Mouse (Mus musculus) intestine, postnatal 0 days (tissue): ENCODE measurements around the gene Adi1. TPM values are rescaled to one million over a fixed set of nuclear protein-coding genes. Genes with fewer than 3 reads are reported as not detected.

ENCODE experiments used
- ATAC-seq: fragments of 200-750 bp; cut with Nextera tagmentation; 2 replicates; pipeline ENCODE4 v1.8.0; 2017; ENCODE audit warnings: mild to moderate bottlenecking, moderate TSS enrichment, moderate library complexity
- H3K27ac ChIP-seq: fragments of 300-500 bp; sonication (generic); 2 replicates; pipeline ENCODE4 v1.5.1; 2014; ENCODE audit warnings: mild to moderate bottlenecking, low read depth, low read length, moderate library complexity
- H3K27me3 ChIP-seq: fragments of 300-500 bp; sonication (generic); replicated peaks from 2 replicates; pipeline ENCODE4 v1.6.1; 2014; ENCODE audit warnings: low read length, mixed read lengths; ENCODE audit not compliant: control insufficient read depth, insufficient read depth
- H3K36me3 ChIP-seq: fragments of 300-500 bp; sonication (generic); 2 replicates; pipeline ENCODE4 v1.6.1; 2014; ENCODE audit warnings: mild to moderate bottlenecking, moderate library complexity; ENCODE audit not compliant: control insufficient read depth, insufficient read depth
- H3K4me1 ChIP-seq: fragments of 300-500 bp; sonication (generic); replicated peaks from 2 replicates; pipeline ENCODE4 v1.6.1; 2014; ENCODE audit warnings: antibody characterized with exemption, low read length, mixed read lengths; ENCODE audit not compliant: control insufficient read depth, insufficient read depth
- H3K4me2 ChIP-seq: fragments of 300-500 bp; sonication (generic); replicated peaks from 2 replicates; pipeline ENCODE4 v1.6.1; 2014; ENCODE audit warnings: low read depth, mild to moderate bottlenecking, moderate library complexity
- H3K4me3 ChIP-seq: fragments of 300-500 bp; sonication (generic); 2 replicates; pipeline ENCODE4 v1.5.1; 2014; ENCODE audit warnings: low read depth, low read length
- H3K9ac ChIP-seq: fragments of 300-500 bp; sonication (generic); 2 replicates; pipeline ENCODE4 v1.6.1; 2014; ENCODE audit warnings: mild to moderate bottlenecking, low read depth, low read length
- H3K9me3 ChIP-seq: fragments of 300-500 bp; sonication (generic); 2 replicates; pipeline ENCODE4 v1.6.1; 2016; ENCODE audit warnings: mixed run types; ENCODE audit not compliant: control insufficient read depth
- CTCF ChIP-seq: sonication (generic); IDR thresholded peaks from 2 replicates; pipeline ENCODE4 v1.5.1; 2016; ENCODE audit warnings: low read depth, mild to moderate bottlenecking, control low read depth, antibody characterized with exemption, moderate library complexity
- WGBS: fragments of 180-500 bp; shearing (Covaris S2); extraction: QIAGEN DNeasy Blood & Tissue Kit; methylation state at CpG from one replicate; pipeline ENCODE4 v1.1.7; 2014; 5-methylcytosine and 5-hydroxymethylcytosine counted together
- polyA plus RNA-seq: library from polyadenylated mRNA; unstranded; fragments of >200 nt; fragmentation: Nextera tagmentation; extraction: Ambion mirVana; gene quantifications from 2 replicates; pipeline ENCODE4 v1.2.1, GENCODE M21; 2015

Gene Adi1
- polyA plus RNA-seq, 1 experiment from 2014 or later: 85.9 TPM

- Histone ChIP-seq H3K27ac (no peak overlapping the region), H3K9me3 (no peaks in the 10 kb centered on the region), H3K27me3 (no peaks in the 10 kb centered on the region), H3K9ac (no peak overlapping the region), H3K4me1 (no peaks in the 10 kb centered on the region), H3K4me3 (no peak overlapping the region), H3K36me3 (peaks cover 34% of the 10 kb centered on the region; the same call in 1 of the 2 replicates), H3K4me2 (no peak overlapping the region)
- 36% methylated on average over 12 of the region's 12 CpGs for WGBS
- no peak for ATAC-seq
- peak; percentile 26 for TF ChIP-seq CTCF
These were observed 29.4 kb downstream of the Adi1 start for GRCm38 (mm10) chr12:28704381-28704780.

- no peak for ATAC-seq
- Histone ChIP-seq H3K4me2 (no peak overlapping the region), H3K27ac (no peak overlapping the region), H3K4me1 (no peaks in the 10 kb centered on the region), H3K4me3 (no peak overlapping the region), H3K9ac (no peak overlapping the region), H3K9me3 (no peaks in the 10 kb centered on the region), H3K27me3 (no peaks in the 10 kb centered on the region), H3K36me3 (peaks cover 42% of the 10 kb centered on the region)
- 85% methylated on average over 6 of the region's 6 CpGs for WGBS
- TF ChIP-seq CTCF: no peak
These were observed 30.2 kb downstream of the Adi1 start for GRCm38 (mm10) chr12:28705204-28705603.

GRCm38 (mm10) chr12:28708154-28708553 lies 33.1 kb downstream of the Adi1 start:
- H3K9me3 ChIP-seq: no peaks in the 10 kb centered on the region
- WGBS: 86% methylated on average over 4 of the region's 4 CpGs
- no peak overlapping the region for H3K4me2 ChIP-seq
- no peaks in the 10 kb centered on the region for H3K27me3 ChIP-seq
- ATAC-seq: no peak
- no peak for TF ChIP-seq CTCF
- H3K4me1 ChIP-seq: no peaks in the 10 kb centered on the region
- H3K9ac ChIP-seq: no peak overlapping the region
- no peak overlapping the region for H3K4me3 ChIP-seq
- no peak overlapping the region for H3K27ac ChIP-seq
- H3K36me3 ChIP-seq: peaks cover 62% of the 10 kb centered on the region

- 85% methylated on average over 22 of the region's 22 CpGs for WGBS
- ATAC-seq: no peak
- H3K36me3 ChIP-seq: peaks cover 58% of the 10 kb centered on the region
- H3K9ac ChIP-seq: no peak overlapping the region
- no peaks in the 10 kb centered on the region for H3K4me1 ChIP-seq
- no peaks in the 10 kb centered on the region for H3K27me3 ChIP-seq
- no peak overlapping the region for H3K27ac ChIP-seq
- no peaks in the 10 kb centered on the region for H3K9me3 ChIP-seq
- no peak overlapping the region for H3K4me2 ChIP-seq
- no peak overlapping the region for H3K4me3 ChIP-seq
- no peak for TF ChIP-seq CTCF
These were observed 35.6 kb downstream of the Adi1 start for GRCm38 (mm10) chr12:28710566-28711185.

GRCm38 (mm10) chr12:28714822-28715632 lies 40.0 kb downstream of the Adi1 start:
- Histone ChIP-seq H3K9ac (no peak overlapping the region), H3K4me1 (no peaks in the 10 kb centered on the region), H3K4me2 (no peak overlapping the region), H3K27me3 (no peaks in the 10 kb centered on the region), H3K36me3 (peaks cover 57% of the 10 kb centered on the region), H3K27ac (no peak overlapping the region), H3K4me3 (no peak overlapping the region), H3K9me3 (no peaks in the 10 kb centered on the region)
- ATAC-seq: no peak
- no peak for TF ChIP-seq CTCF
- 81% methylated on average over 24 of the region's 24 CpGs for WGBS

GRCm38 (mm10) chr12:28717066-28717465 lies 42.0 kb downstream of the Adi1 start:
- no peak overlapping the region for H3K4me3 ChIP-seq
- H3K9me3 ChIP-seq: no peaks in the 10 kb centered on the region
- no peak overlapping the region for H3K9ac ChIP-seq
- H3K27ac ChIP-seq: no peak overlapping the region
- WGBS: 79% methylated on average over 2 of the region's 2 CpGs
- no peaks in the 10 kb centered on the region for H3K27me3 ChIP-seq
- peaks cover 57% of the 10 kb centered on the region for H3K36me3 ChIP-seq
- TF ChIP-seq CTCF: no peak
- no peak for ATAC-seq
- no peak overlapping the region for H3K4me2 ChIP-seq
- H3K4me1 ChIP-seq: no peaks in the 10 kb centered on the region
